15 mouse cellular contexts compared by ENCODE assay signal in the genomic region with DNA sequence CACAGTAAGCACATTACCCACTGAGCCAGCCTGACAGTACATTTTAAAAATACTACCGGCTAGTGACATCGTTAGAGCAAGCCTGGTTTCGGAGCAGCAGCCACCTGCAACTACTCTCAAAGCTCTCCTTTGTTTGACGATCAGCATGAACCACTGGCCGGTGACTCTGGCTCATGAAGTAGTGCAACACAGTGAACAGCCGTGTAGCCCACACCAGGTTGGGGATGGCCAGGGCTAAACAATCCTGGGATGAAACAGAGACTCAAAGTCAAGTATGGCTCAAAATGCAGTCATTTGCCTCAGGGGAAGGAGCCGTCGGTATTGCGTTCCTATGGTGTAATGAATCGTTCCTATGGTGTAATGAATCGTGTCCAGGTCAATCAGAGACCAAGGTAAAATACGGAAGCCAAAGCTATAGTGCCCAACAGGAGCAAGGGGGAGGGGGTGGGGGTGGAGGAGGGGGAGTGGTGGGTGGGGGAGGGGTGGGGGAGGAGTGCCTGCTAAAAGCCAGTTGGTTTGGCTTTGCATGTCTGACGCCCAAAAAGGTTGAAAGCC. TPM values are rescaled to one million over a fixed set of nuclear protein-coding genes. Genes with fewer than 3 reads are reported as not detected.
DNase-seq lines count a peak whose midpoint lies in the region; ATAC-seq and TF ChIP-seq lines count a peak whose summit lies in the region.
"Had no signal": no experiment of that assay in that cellular context is flagged by ENCODE, and none has a peak within 500 bp of the region (broad histone marks: within the 10 kb centered on the region; RNA-seq: fewer than 3 reads in every experiment).

No protein-coding gene starts in this region.

- 66% methylated on average over 13 of the region's 13 CpGs for WGBS in forebrain, embryonic 10.5 days
- 46% methylated on average over 13 of the region's 13 CpGs for WGBS in forebrain, embryonic 15.5 days
- 59% methylated on average over 13 of the region's 13 CpGs for WGBS in kidney, embryonic 14.5 days
- 59% methylated on average over 13 of the region's 13 CpGs for WGBS in kidney, adult 2 months
- 42% methylated on average over 13 of the region's 13 CpGs for WGBS in neural tube, embryonic 13.5 days

- peaks cover 46% of the 10 kb centered on the region for H3K4me1 ChIP-seq in forebrain, embryonic 10.5 days
- H3K4me1 ChIP-seq in forebrain, embryonic 15.5 days = peaks cover 20% of the 10 kb centered on the region
- peaks cover 11% of the 10 kb centered on the region; the same call in 1 of the 2 replicates for H3K4me1 ChIP-seq in kidney, embryonic 14.5 days (ENCODE audit: control insufficient read depth, insufficient read depth, low read length)
- H3K4me1 ChIP-seq in kidney, adult 2 months (ENCODE audit: control insufficient read depth, insufficient read depth, low read length) = peaks cover 11% of the 10 kb centered on the region; the same call in 1 of the 2 replicates
- peaks cover 44% of the 10 kb centered on the region for H3K4me1 ChIP-seq in neural tube, embryonic 13.5 days (replicated peaks)

- no peak overlapping the region for H3K4me3 ChIP-seq in forebrain, embryonic 10.5 days
- H3K4me3 ChIP-seq in forebrain, embryonic 15.5 days = no peak overlapping the region
- H3K4me3 ChIP-seq in kidney, embryonic 14.5 days (ENCODE audit: low read length) = no peak overlapping the region
- H3K4me3 ChIP-seq in kidney, adult 2 months (ENCODE audit: insufficient read depth, low read depth, low read length) = no peak overlapping the region
- no peak overlapping the region for H3K4me3 ChIP-seq in neural tube, embryonic 13.5 days
- H3K4me3 ChIP-seq: embryonic facial prominence, embryonic 10.5 days; erythroblast, embryonic 14.5 days; intestine, embryonic 15.5 days had no signal

- no peak for DNase-seq in forebrain, embryonic 10.5 days (ENCODE audit: extremely low spot score, low spot score)
- no peak for DNase-seq in kidney, adult 2 months
- no peak for DNase-seq in neural tube, embryonic 10.5 days (ENCODE audit: extremely low spot score, low spot score)
- no peak for DNase-seq in urinary bladder, postnatal 10 days (ENCODE audit: low spot score)
- no peak for DNase-seq in frontal cortex, postnatal 25 days (ENCODE audit: low spot score in 2 of 2)
- DNase-seq: cerebellum, postnatal 25 days; lung, adult 18-20 months; right cerebral cortex, adult 18-20 months; thymus, postnatal 36 days had no signal

- H3K4me2 ChIP-seq in forebrain, embryonic 15.5 days (replicated peaks) = no peak overlapping the region
- no peak overlapping the region for H3K4me2 ChIP-seq in kidney, embryonic 14.5 days (replicated peaks; ENCODE audit: low read depth, low read length)
- H3K4me2 ChIP-seq in neural tube, embryonic 13.5 days = no peak overlapping the region
- H3K4me2 ChIP-seq: intestine, embryonic 15.5 days had no signal

- H3K9ac ChIP-seq in forebrain, embryonic 15.5 days (replicated peaks) = no peak overlapping the region
- H3K9ac ChIP-seq in kidney, embryonic 14.5 days (ENCODE audit: low read depth, low read length) = no peak overlapping the region
- no peak overlapping the region for H3K9ac ChIP-seq in neural tube, embryonic 13.5 days
- H3K9ac ChIP-seq: intestine, embryonic 15.5 days had no signal

- peak overlapping the region; percentile 58; the same call in 1 of the 2 replicates for H3K27ac ChIP-seq in forebrain, embryonic 10.5 days
- no peak overlapping the region for H3K27ac ChIP-seq in forebrain, embryonic 15.5 days (replicated peaks)
- peak overlapping the region; percentile 47; the same call in 1 of the 2 replicates for H3K27ac ChIP-seq in kidney, embryonic 14.5 days (ENCODE audit: low read depth, low read length)
- H3K27ac ChIP-seq in kidney, adult 2 months (ENCODE audit: insufficient read depth, low read depth, low read length) = no peak overlapping the region
- H3K27ac ChIP-seq in neural tube, embryonic 13.5 days (replicated peaks) = peak overlapping the region; percentile 38; the same call in 1 of the 2 replicates
- H3K27ac ChIP-seq: embryonic facial prominence, embryonic 10.5 days; intestine, embryonic 15.5 days had no signal

- peaks cover 57% of the 10 kb centered on the region for H3K36me3 ChIP-seq in forebrain, embryonic 10.5 days (replicated peaks)
- H3K36me3 ChIP-seq in forebrain, embryonic 15.5 days = peaks cover 7% of the 10 kb centered on the region; the same call in 1 of the 2 replicates
- H3K36me3 ChIP-seq in kidney, embryonic 14.5 days (ENCODE audit: control insufficient read depth, insufficient read depth, low read length) = peaks cover 5% of the 10 kb centered on the region; the same call in 1 of the 2 replicates
- peaks cover 2% of the 10 kb centered on the region; the same call in 1 of the 2 replicates for H3K36me3 ChIP-seq in kidney, adult 2 months (ENCODE audit: control insufficient read depth, insufficient read depth, low read length)
- peaks cover 19% of the 10 kb centered on the region for H3K36me3 ChIP-seq in neural tube, embryonic 13.5 days
- H3K36me3 ChIP-seq: intestine, embryonic 15.5 days had no signal

- H3K27me3 ChIP-seq in forebrain, embryonic 10.5 days (ENCODE audit: poor library complexity, severe bottlenecking) = no peaks in the 10 kb centered on the region
- H3K27me3 ChIP-seq in forebrain, embryonic 15.5 days = no peaks in the 10 kb centered on the region
- no peaks in the 10 kb centered on the region for H3K27me3 ChIP-seq in kidney, embryonic 14.5 days (ENCODE audit: control insufficient read depth, insufficient read depth, low read length)
- no peaks in the 10 kb centered on the region for H3K27me3 ChIP-seq in kidney, adult 2 months (replicated peaks; ENCODE audit: control insufficient read depth, insufficient read depth, low read length)
- no peaks in the 10 kb centered on the region for H3K27me3 ChIP-seq in neural tube, embryonic 13.5 days
- H3K27me3 ChIP-seq: intestine, embryonic 15.5 days had no signal

- TF ChIP-seq CTCF in kidney, adult 2 months (conservative IDR thresholded peaks at IDR 0.05; ENCODE audit: insufficient read depth, insufficient read length, low read depth, low read length) = no peak

- no peak for TF ChIP-seq POLR2A in kidney, adult 2 months (IDR thresholded peaks at IDR 0.05; ENCODE audit: low read depth, low read length)

- ATAC-seq in forebrain, embryonic 15.5 days (replicated peaks) = no peak
- ATAC-seq in kidney, embryonic 14.5 days (ENCODE audit: low FRiP score, low TSS enrichment) = peak; percentile 67
- no peak for ATAC-seq in neural tube, embryonic 13.5 days (ENCODE audit: low read depth)
- ATAC-seq: intestine, embryonic 15.5 days had no signal

- peaks cover 4% of the 10 kb centered on the region; the same call in 1 of the 2 replicates for H3K9me3 ChIP-seq in forebrain, embryonic 10.5 days
- no peaks in the 10 kb centered on the region for H3K9me3 ChIP-seq in forebrain, embryonic 15.5 days
- H3K9me3 ChIP-seq in kidney, embryonic 14.5 days (ENCODE audit: control insufficient read depth, low read length) = peaks cover 2% of the 10 kb centered on the region; the same call in 1 of the 2 replicates
- H3K9me3 ChIP-seq in neural tube, embryonic 13.5 days = no peaks in the 10 kb centered on the region
- H3K9me3 ChIP-seq: embryonic facial prominence, embryonic 10.5 days; intestine, embryonic 15.5 days had no signal

RNA-seq across cellular contexts. Expression of a gene that starts 17.2 kb away (rescaled TPM):
- 7.0 and 8.5 TPM in 2 replicates for polyA plus RNA-seq in forebrain, embryonic 10.5 days (2016; fragmentation: Nextera tagmentation; extraction: Ambion mirVana)
- polyA plus RNA-seq in forebrain, embryonic 15.5 days (2015; fragmentation: Nextera tagmentation; extraction: Ambion mirVana) = 41.7 and 42.3 TPM in 2 replicates
- polyA plus RNA-seq in kidney, embryonic 14.5 days (2014; fragmentation: Nextera tagmentation; extraction: Ambion mirVana) = 10.8 and 15.5 TPM in 2 replicates
- 14.0 and 15.6 TPM in 2 replicates for polyA plus RNA-seq in kidney, adult 2 months (2012; rRNA removed)
- polyA plus RNA-seq in neural tube, embryonic 13.5 days (2015; fragmentation: Nextera tagmentation; extraction: Ambion mirVana) = 32.3 and 32.8 TPM in 2 replicates

Comparison
In these comparisons a context has a peak if more than half of its experiments do, and no peak if none do; other contexts are left out.
1. H3K27ac ChIP-seq: peak in forebrain, embryonic 10.5 days (single experiment), kidney, embryonic 14.5 days (single experiment) and neural tube, embryonic 13.5 days (single experiment); none in forebrain, embryonic 15.5 days (single experiment) and kidney, adult 2 months (single experiment).